Mouse (Mus musculus) C2C12 (cell line): ENCODE measurements at regions not wholly inside any gene's neighbourhood (a gene's known extent, or its start where the extent isn't known, plus 50 kb on each side); places are given as distances from the start of the nearest gene placed in this dataset.

Experiments used
- H3K27me3 ChIP-seq: one replicate; pipeline ENCODE4 v1.6.1; 2011; ENCODE audit not compliant: control insufficient read depth, insufficient read depth, insufficient read length
- H3K36me3 ChIP-seq: one replicate; pipeline ENCODE4 v1.6.1; 2011; ENCODE audit not compliant: control insufficient read depth, insufficient read depth
- H3K4me3 ChIP-seq: one replicate; pipeline ENCODE4 v1.5.1; 2011; ENCODE audit warnings: mild to moderate bottlenecking, control low read depth; ENCODE audit not compliant: poor library complexity, insufficient read depth, severe bottlenecking
- H3K79me2 ChIP-seq: one replicate; pipeline ENCODE4 v1.6.1; 2011; ENCODE audit not compliant: control insufficient read depth, insufficient read depth
- H3K79me3 ChIP-seq: one replicate; pipeline ENCODE4 v1.6.1; 2011; ENCODE audit warnings: low read depth, control low read depth
- H3ac ChIP-seq: one replicate; pipeline ENCODE3; 2011; ENCODE audit warnings: low read depth; ENCODE audit not compliant: control insufficient read depth, insufficient read length
- CEBPB ChIP-seq: IDR thresholded peaks from one replicate; pipeline ENCODE4 v1.6.1; 2011; ENCODE audit warnings: low read depth, mild to moderate bottlenecking, control low read depth, moderate library complexity
- CTCF ChIP-seq: IDR thresholded peaks from one replicate; pipeline ENCODE4 v1.5.1; 2011; ENCODE audit not compliant: control insufficient read depth, insufficient read depth, insufficient read length
- FOSL1 ChIP-seq: IDR thresholded peaks from one replicate; pipeline ENCODE4 v1.8.0; 2011; ENCODE audit warnings: mild to moderate bottlenecking, low read length; ENCODE audit not compliant: poor library complexity, insufficient read depth, severe bottlenecking
- MAX ChIP-seq: IDR thresholded peaks from one replicate; pipeline ENCODE4 v1.6.1; 2011; ENCODE audit warnings: mild to moderate bottlenecking, control low read depth
- MYOD1 ChIP-seq: IDR thresholded peaks from one replicate; pipeline ENCODE4 v1.6.1; 2011; ENCODE audit warnings: low read depth; ENCODE audit not compliant: control insufficient read depth, insufficient read length
- MYOG ChIP-seq: IDR thresholded peaks from one replicate; pipeline ENCODE4 v1.6.1; 2011; ENCODE audit not compliant: control insufficient read depth, insufficient read length; ENCODE audit errors: extremely low read depth
- USF1 ChIP-seq: IDR thresholded peaks from one replicate; pipeline ENCODE4 v1.6.1; 2011; ENCODE audit warnings: low read depth, mild to moderate bottlenecking, control low read depth, moderate library complexity

DNA sequence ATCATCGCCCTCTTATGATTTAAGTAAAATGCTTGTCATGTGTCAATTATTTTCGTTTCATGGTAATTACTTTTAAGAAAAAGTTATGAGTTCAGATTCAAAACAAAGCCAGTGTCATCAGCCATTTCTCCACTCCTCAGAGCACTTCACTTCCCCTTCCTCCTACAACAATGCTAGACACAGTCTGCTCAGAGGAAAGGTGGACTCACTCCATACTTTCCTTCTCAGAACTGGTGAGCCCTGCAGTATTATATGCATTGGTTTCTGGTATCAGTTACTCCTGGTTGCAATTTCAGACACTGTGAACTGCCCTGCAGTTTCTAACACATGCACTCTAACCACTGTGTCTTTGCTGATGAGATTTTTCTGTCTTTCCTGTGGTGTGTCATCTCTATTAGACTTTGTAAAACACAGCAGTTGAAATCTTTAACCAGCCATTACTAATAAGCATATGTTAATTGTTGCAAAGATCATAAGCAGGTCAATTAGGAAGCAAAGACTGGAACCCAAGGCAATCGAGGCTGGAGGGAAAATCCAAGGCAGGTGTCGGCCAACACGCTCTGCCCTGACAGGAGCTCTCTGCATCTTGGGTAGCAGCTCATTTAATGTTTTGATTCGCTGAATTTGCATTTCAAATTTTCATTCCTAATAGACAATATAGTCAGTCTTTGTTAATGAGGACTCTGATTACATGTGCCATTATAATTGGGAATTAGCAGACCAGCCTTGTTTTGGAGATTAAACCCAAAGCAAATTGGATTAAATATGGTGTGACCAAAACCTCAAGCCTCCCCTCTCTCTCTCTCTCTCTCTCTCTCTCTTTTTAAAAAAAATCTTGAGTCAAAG, 202.7 kb downstream of the Pou4f1 start:
- TF ChIP-seq MYOG, result no peak
- TF ChIP-seq FOSL1, result no peak
- TF ChIP-seq CTCF, result no peak
- TF ChIP-seq MYOD1, result no peak
- TF ChIP-seq MAX, result no peak
- no peak for TF ChIP-seq USF1
- no peak for TF ChIP-seq CEBPB
- Histone ChIP-seq H3K36me3 (no peaks in the 10 kb centered on the region), H3K79me2 (no peaks in the 10 kb centered on the region), H3K79me3 (no peaks in the 10 kb centered on the region), H3K27me3 (no peaks in the 10 kb centered on the region), H3K4me3 (no peak overlapping the region), H3ac (no peak overlapping the region)

DNA sequence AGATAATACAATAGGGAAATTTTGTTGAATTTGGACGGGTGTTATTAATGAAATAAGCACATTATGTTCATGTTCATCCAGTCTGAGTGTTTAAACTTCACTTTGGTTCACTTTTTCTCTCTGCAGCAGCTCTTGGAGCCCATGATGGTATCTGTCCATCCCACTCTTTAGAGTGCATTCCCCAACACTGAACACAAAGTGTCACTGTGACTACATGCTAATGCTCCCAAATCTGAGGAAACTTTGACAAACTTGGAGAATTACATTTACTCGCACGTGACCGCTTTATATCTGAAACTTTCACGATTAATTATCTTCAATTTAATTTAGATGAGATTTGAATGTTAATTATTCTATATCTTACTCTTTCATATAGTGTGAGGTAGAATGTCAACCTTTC, 250.8 kb downstream of the Pou4f1 start:
- Histone ChIP-seq H3ac (no peak overlapping the region), H3K79me3 (no peaks in the 10 kb centered on the region), H3K79me2 (no peaks in the 10 kb centered on the region), H3K36me3 (no peaks in the 10 kb centered on the region), H3K4me3 (no peak overlapping the region), H3K27me3 (no peaks in the 10 kb centered on the region)
- TF ChIP-seq MYOD1 (no peak), CTCF (no peak), MYOG (no peak), MAX (no peak), CEBPB (no peak), FOSL1 (no peak), USF1 (no peak)

DNA sequence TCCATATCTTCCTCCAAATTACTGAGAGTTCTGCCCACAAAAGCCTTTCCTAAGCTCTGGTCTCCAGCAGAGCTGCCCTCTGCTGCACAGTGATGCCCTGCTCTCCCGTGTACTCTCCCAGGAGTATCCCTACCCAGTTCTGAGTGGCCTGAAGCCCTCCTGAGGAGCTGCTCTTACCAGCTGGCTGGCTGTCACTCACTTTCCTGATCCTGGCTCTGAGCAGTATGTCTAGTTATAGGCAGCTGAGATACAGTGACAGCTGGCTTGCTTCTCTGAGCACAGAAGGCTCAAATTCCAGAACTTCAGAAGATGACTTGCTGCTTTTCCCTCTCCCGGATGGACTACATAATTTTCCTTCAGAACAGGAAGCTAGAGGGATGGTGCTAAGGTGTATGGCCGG, 257.1 kb downstream of the Pou4f1 start:
- Histone ChIP-seq H3K79me3 (no peaks in the 10 kb centered on the region), H3K4me3 (no peak overlapping the region), H3K36me3 (no peaks in the 10 kb centered on the region), H3K79me2 (no peaks in the 10 kb centered on the region), H3K27me3 (no peaks in the 10 kb centered on the region), H3ac (no peak overlapping the region)
- no peak for TF ChIP-seq FOSL1
- TF ChIP-seq MYOG, result no peak
- TF ChIP-seq USF1, result no peak

- Histone ChIP-seq H3K79me3 (no peaks in the 10 kb centered on the region), H3ac (no peak overlapping the region), H3K27me3 (no peaks in the 10 kb centered on the region), H3K4me3 (no peak overlapping the region), H3K36me3 (no peaks in the 10 kb centered on the region), H3K79me2 (no peaks in the 10 kb centered on the region)
- TF ChIP-seq MYOD1, result no peak
- TF ChIP-seq USF1, result no peak
- TF ChIP-seq MYOG, result no peak
- no peak for TF ChIP-seq MAX
- no peak for TF ChIP-seq CEBPB
- no peak for TF ChIP-seq CTCF
- TF ChIP-seq FOSL1, result no peak
Measured at GRCm38 (mm10) chr14:104208855-104209254, 258.9 kb downstream of the Pou4f1 start.

DNA sequence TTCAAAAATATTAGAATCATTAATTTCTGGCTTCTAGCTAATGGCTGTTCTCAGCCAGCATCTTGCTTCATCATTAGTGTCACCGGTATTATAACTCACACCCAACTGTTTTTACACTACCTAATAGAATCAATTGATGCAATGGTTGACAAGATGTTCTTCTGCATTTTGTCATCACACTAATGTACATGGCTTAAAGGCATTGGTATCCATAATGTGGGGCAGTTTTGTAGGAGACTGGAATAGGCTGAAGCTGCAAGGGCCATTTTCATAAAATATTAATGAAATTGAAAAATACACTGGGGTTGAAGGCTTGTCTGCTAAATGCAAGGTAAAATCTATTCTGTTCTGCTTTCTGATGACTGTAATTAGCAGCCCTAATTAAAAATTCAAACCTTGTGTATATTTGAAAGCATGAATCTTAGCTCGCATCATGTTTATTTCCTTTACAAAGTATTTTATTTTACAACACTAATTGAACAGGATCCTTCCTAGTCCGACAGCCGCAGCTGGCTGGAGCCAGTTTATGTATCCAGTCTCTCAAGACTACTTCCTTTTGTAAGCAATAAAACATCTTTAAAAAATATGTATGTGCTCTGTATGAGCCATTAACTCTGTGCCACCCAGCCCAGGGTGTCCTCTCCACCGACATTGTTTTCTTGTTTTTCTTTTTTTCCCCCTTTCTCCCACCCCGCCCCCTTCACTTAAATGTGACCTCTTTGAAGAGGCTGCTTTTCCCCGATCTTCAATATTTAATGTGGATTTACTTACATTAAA, 259.6 kb downstream of the Pou4f1 start:
- Histone ChIP-seq H3K4me3 (no peak overlapping the region), H3K79me3 (no peaks in the 10 kb centered on the region), H3K27me3 (no peaks in the 10 kb centered on the region), H3K79me2 (no peaks in the 10 kb centered on the region), H3ac (no peak overlapping the region), H3K36me3 (no peaks in the 10 kb centered on the region)
- TF ChIP-seq CEBPB (no peak), FOSL1 (no peak), CTCF (no peak), USF1 (no peak), MAX (no peak), MYOD1 (no peak), MYOG (no peak)

GRCm38 (mm10) chr14:104206602-104207001, 261.2 kb downstream of the Pou4f1 start:
- H3K27me3 ChIP-seq, result no peaks in the 10 kb centered on the region
- H3K36me3 ChIP-seq, result no peaks in the 10 kb centered on the region
- H3K79me3 ChIP-seq, result no peaks in the 10 kb centered on the region
- no peaks in the 10 kb centered on the region for H3K79me2 ChIP-seq
- TF ChIP-seq CEBPB, result no peak
- no peak for TF ChIP-seq USF1
- no peak for TF ChIP-seq MYOD1
- TF ChIP-seq FOSL1, result no peak
- TF ChIP-seq CTCF, result no peak
- no peak for TF ChIP-seq MAX
- no peak for TF ChIP-seq MYOG
- no peak overlapping the region for H3K4me3 ChIP-seq
- no peak overlapping the region for H3ac ChIP-seq
